Mouse (Mus musculus): ENCODE measurements around the gene Mmrn1.

GRCm38 (mm10) chr6:60994114-60994513 lies 69.3 kb downstream of the Mmrn1 start:
- TF ChIP-seq CTCF (IDR thresholded peaks at IDR 0.05; ENCODE audit: insufficient read depth, low read length), result no peak
- TF ChIP-seq POLR2A (IDR thresholded peaks at IDR 0.05; ENCODE audit: borderline replicate concordance, extremely low read depth, low read depth, low read length), result no peak
